Mouse (Mus musculus) myocyte (in vitro differentiated cells): Measurements from ENCODE around the gene Klra10.

ENCODE experiments used
- MYOD1 ChIP-seq, 3 experiments: IDR thresholded peaks; one replicate each; pipeline ENCODE4 v1.6.1; 2011; ENCODE audit warnings: control low read depth in 2 of 3, low read depth in 2 of 3, mild to moderate bottlenecking in 2 of 3, moderate library complexity in 1 of 3; ENCODE audit not compliant: insufficient read length in 2 of 3, control insufficient read depth in 1 of 3
- REST ChIP-seq: IDR thresholded peaks from one replicate; pipeline ENCODE4 v1.6.1; 2011; ENCODE audit warnings: mild to moderate bottlenecking, control low read depth, moderate library complexity; ENCODE audit not compliant: insufficient read depth, insufficient read length

- no peak for TF ChIP-seq REST
- no peak for TF ChIP-seq MYOD1 (IDR thresholded peaks at IDR 0.05; ENCODE audit: control insufficient read depth in 1 of 3, insufficient read length in 2 of 3, low read depth in 2 of 3)
These were observed 6.4 kb upstream of the Klra10 start for GRCm38 (mm10) chr6:130287984-130288649.
